Mouse (Mus musculus) heart, embryonic 10.5 days (tissue): ENCODE measurements at regions not wholly inside any gene's neighbourhood (a gene's known extent, or its start where the extent isn't known, plus 50 kb on each side); places are given as distances from the start of the nearest gene placed in this dataset.

Experiments used
- DNase-seq: peaks from one replicate; pipeline ENCODE4 v3.0.0-alpha.2; 2017; ENCODE audit warnings: low spot score
- H3K27ac ChIP-seq: fragments of 300-500 bp; sonication (generic); 2 replicates; pipeline ENCODE4 v1.5.1; 2016; ENCODE audit warnings: mild to moderate bottlenecking
- H3K27me3 ChIP-seq: fragments of 300-500 bp; sonication (generic); 2 replicates; pipeline ENCODE4 v1.6.1; 2016; ENCODE audit warnings: mild to moderate bottlenecking; ENCODE audit not compliant: poor library complexity, insufficient read depth, severe bottlenecking
- H3K36me3 ChIP-seq: fragments of 300-500 bp; sonication (generic); 2 replicates; pipeline ENCODE4 v1.6.1; 2016; ENCODE audit warnings: mild to moderate bottlenecking, moderate library complexity
- H3K4me1 ChIP-seq: fragments of 300-500 bp; sonication (generic); 2 replicates; pipeline ENCODE4 v1.6.1; 2016; ENCODE audit warnings: mild to moderate bottlenecking
- H3K4me3 ChIP-seq: fragments of 300-500 bp; sonication (generic); 2 replicates; pipeline ENCODE4 v1.5.1; 2016; ENCODE audit warnings: mild to moderate bottlenecking, moderate library complexity
- H3K9me3 ChIP-seq: fragments of 300-500 bp; sonication (generic); 2 replicates; pipeline ENCODE4 v1.6.1; 2016; ENCODE audit warnings: mild to moderate bottlenecking, moderate library complexity
- WGBS: fragments of 180-500 bp; shearing (Covaris S2); methylation state at CpG from one replicate; pipeline ENCODE4 v1.1.7; 2016; 5-methylcytosine and 5-hydroxymethylcytosine counted together

DNA sequence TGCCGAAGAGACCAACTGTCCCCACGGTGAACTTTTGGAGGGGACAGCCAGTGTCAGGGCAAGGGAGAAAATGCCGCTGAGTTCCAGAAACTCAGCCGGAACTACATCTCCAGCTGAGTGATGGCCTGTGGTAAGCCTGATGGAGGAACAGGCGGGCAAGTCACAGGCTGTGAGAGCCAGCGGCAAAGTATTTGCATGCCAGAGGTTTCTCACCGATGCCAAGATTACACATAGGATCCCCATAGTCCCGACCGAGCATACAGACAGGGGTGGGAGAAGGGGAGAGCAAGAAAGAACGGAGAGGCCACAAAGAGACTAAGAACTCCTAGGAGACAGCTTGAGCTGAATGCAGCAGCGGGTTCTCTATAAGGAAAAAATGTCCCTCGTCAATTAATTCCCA, 55.8 kb upstream of the Daam1 start:
- Histone ChIP-seq H3K36me3 (no peaks in the 10 kb centered on the region), H3K4me3 (no peak overlapping the region), H3K4me1 (peaks cover 31% of the 10 kb centered on the region), H3K27ac (no peak overlapping the region), H3K9me3 (no peaks in the 10 kb centered on the region), H3K27me3 (peaks cover 14% of the 10 kb centered on the region; the same call in 1 of the 2 replicates)
- WGBS: 74% methylated on average over 12 of the region's 12 CpGs
- no peak for DNase-seq

DNA sequence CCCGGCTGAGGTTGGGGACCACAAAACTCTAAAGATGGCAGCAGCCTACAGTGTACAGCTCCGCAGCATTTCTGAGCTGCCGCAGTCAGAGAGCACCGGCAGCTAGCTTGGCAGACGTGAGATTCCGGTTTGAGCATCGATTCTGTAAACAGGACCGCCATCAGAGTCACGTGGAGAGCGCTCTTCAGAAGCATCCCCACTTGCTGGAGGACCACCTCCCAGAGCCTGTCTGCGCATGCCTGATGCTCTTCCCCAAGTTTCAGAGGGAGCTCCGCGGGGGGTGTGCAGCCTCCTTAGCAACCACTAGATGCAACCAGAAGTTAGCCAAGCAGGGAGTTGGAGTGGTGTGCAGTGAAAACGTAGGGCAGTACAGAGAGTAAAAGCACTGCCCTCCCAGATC, 52.7 kb upstream of the Daam1 start:
- DNase-seq: no peak
- Histone ChIP-seq H3K4me1 (peaks cover 33% of the 10 kb centered on the region), H3K4me3 (peak overlapping the region; percentile 45), H3K27ac (peak overlapping the region; percentile 29; the same call in 1 of the 2 replicates), H3K36me3 (no peaks in the 10 kb centered on the region), H3K9me3 (no peaks in the 10 kb centered on the region), H3K27me3 (peaks cover 18% of the 10 kb centered on the region; the same call in 1 of the 2 replicates)
- 18% methylated on average over 14 of the region's 14 CpGs for WGBS

- Histone ChIP-seq H3K36me3 (no peaks in the 10 kb centered on the region), H3K27ac (peak overlapping the region; percentile 0; the same call in 1 of the 2 replicates)
- 68% methylated on average over 3 of the region's 3 CpGs for WGBS
Measured at GRCm38 (mm10) chr12:71778948-71779347, 51.9 kb upstream of the Daam1 start.

DNA sequence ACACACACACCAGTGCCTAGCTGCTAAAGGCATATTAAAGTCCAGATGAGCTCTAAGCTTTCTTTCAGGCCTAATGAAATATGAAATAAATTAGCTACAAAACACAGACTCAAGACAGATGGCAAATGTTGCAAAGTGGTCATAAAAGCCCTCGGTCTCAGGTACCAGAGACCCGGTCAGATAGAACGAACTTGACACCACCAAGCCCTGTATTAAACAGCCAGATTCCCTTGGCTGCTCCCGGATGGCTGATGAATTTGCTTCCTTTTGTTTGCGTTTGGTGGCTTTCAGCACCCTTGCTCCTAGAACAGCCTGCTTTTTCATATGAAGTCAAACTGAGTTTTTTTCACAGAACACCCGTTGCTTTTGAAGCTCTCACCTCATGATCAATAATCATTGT, 51.5 kb upstream of the Daam1 start:
- DNase-seq: no peak
- Histone ChIP-seq H3K4me1 (peaks cover 33% of the 10 kb centered on the region), H3K4me3 (no peak overlapping the region), H3K36me3 (no peaks in the 10 kb centered on the region), H3K27ac (0 out of 2 replicates have a peak overlapping the region, but pooled peaks have one; percentile 0), H3K9me3 (no peaks in the 10 kb centered on the region), H3K27me3 (peaks cover 15% of the 10 kb centered on the region; the same call in 1 of the 2 replicates)
- WGBS: 45% methylated on average over 6 of the region's 6 CpGs

More at GRCm38 (mm10) chr12:71778948-71779347, 51.9 kb upstream of the Daam1 start:
- no peaks in the 10 kb centered on the region for H3K9me3 ChIP-seq
- peaks cover 33% of the 10 kb centered on the region for H3K4me1 ChIP-seq
- no peak overlapping the region for H3K4me3 ChIP-seq
- DNase-seq: no peak
- H3K27me3 ChIP-seq: peaks cover 18% of the 10 kb centered on the region; the same call in 1 of the 2 replicates
